Mouse (Mus musculus) lung, embryonic 15.5 days (tissue): ENCODE data around the gene Smarcd1. TPM values are rescaled to one million over a fixed set of nuclear protein-coding genes. Genes with fewer than 3 reads are reported as not detected.

Experiments used
- ATAC-seq: fragments of 200-750 bp; cut with Nextera tagmentation; 2 replicates; pipeline ENCODE4 v1.8.0; 2017; ENCODE audit warnings: moderate number of reproducible peaks, borderline replicate concordance; ENCODE audit not compliant: low FRiP score, low TSS enrichment; ENCODE audit errors: extremely low read depth
- H3K27ac ChIP-seq: fragments of 300-500 bp; sonication (generic); 2 replicates; pipeline ENCODE4 v1.5.1; 2015; ENCODE audit warnings: moderate library complexity, mild to moderate bottlenecking, inconsistent platforms
- H3K27me3 ChIP-seq: fragments of 300-500 bp; sonication (generic); 2 replicates; pipeline ENCODE4 v1.6.1; 2015; ENCODE audit warnings: inconsistent platforms
- H3K36me3 ChIP-seq: fragments of 300-500 bp; sonication (generic); 2 replicates; pipeline ENCODE4 v1.6.1; 2015; ENCODE audit warnings: inconsistent platforms
- H3K4me1 ChIP-seq: fragments of 300-500 bp; sonication (generic); 2 replicates; pipeline ENCODE4 v1.6.1; 2015; ENCODE audit warnings: inconsistent platforms
- H3K4me2 ChIP-seq: fragments of 300-500 bp; sonication (generic); 2 replicates; pipeline ENCODE4 v1.6.1; 2015; ENCODE audit warnings: inconsistent platforms, mild to moderate bottlenecking, moderate library complexity
- H3K4me3 ChIP-seq: fragments of 300-500 bp; sonication (generic); 2 replicates; pipeline ENCODE4 v1.5.1; 2015; ENCODE audit warnings: mild to moderate bottlenecking, inconsistent platforms
- H3K9ac ChIP-seq: fragments of 300-500 bp; sonication (generic); 2 replicates; pipeline ENCODE4 v1.6.1; 2015; ENCODE audit warnings: inconsistent platforms
- H3K9me3 ChIP-seq: fragments of 300-500 bp; sonication (generic); 2 replicates; pipeline ENCODE4 v1.6.1; 2016; ENCODE audit warnings: inconsistent platforms
- WGBS: fragments of 180-500 bp; shearing (Covaris S2); methylation state at CpG from one replicate; pipeline ENCODE4 v1.1.7; 2015; 5-methylcytosine and 5-hydroxymethylcytosine counted together
- polyA plus RNA-seq: library from polyadenylated mRNA; unstranded; fragments of >200 nt; fragmentation: Nextera tagmentation; extraction: Ambion mirVana; gene quantifications from 2 replicates; pipeline ENCODE4 v1.2.1, GENCODE M21; 2015

Gene Smarcd1
- polyA plus RNA-seq, 1 experiment from 2014 or later, result 41.1 TPM

GRCm38 (mm10) chr15:99669392-99669791, 32.5 kb upstream of the Smarcd1 start:
- Histone ChIP-seq H3K9ac (no peak overlapping the region), H3K9me3 (no peaks in the 10 kb centered on the region), H3K27ac (no peak overlapping the region), H3K4me1 (peaks cover 20% of the 10 kb centered on the region), H3K4me3 (no peak overlapping the region), H3K4me2 (no peak overlapping the region), H3K36me3 (no peaks in the 10 kb centered on the region), H3K27me3 (peaks cover 80% of the 10 kb centered on the region)
- 10% methylated on average over 1 of the region's 1 CpGs for WGBS
- no peak for ATAC-seq

- peak within 1 kb of the TSS; percentile 51 for H3K4me3 ChIP-seq
- H3K27ac ChIP-seq, result no peak within 1 kb of the TSS
- peaks cover 13% of the 10 kb centered on the region for H3K4me1 ChIP-seq
- ATAC-seq, result peak; percentile 58; the same call in 1 of the 2 replicates
- peak within 1 kb of the TSS; percentile 98 for H3K4me2 ChIP-seq
- H3K36me3 ChIP-seq, result no peaks in the 10 kb centered on the region
- H3K9me3 ChIP-seq, result no peaks in the 10 kb centered on the region
- WGBS, result 1% methylated on average over 51 of the region's 74 CpGs
- H3K9ac ChIP-seq, result peak within 1 kb of the TSS; percentile 34
- peaks cover 71% of the 10 kb centered on the region for H3K27me3 ChIP-seq
These were observed 31.6 kb upstream of the Smarcd1 start, which contains the start of gene Asic1 for GRCm38 (mm10) chr15:99670154-99670821. TSS of gene Asic1 (plus strand) at chr15:99670368.

- 8% methylated on average over 17 of the region's 17 CpGs for WGBS
- H3K4me1 ChIP-seq, result peaks cover 13% of the 10 kb centered on the region
- peak overlapping the region; percentile 51 for H3K4me3 ChIP-seq
- H3K4me2 ChIP-seq, result peak overlapping the region; percentile 98
- no peak for ATAC-seq
- H3K9me3 ChIP-seq, result no peaks in the 10 kb centered on the region
- H3K36me3 ChIP-seq, result no peaks in the 10 kb centered on the region
- no peak overlapping the region for H3K27ac ChIP-seq
- peaks cover 62% of the 10 kb centered on the region for H3K27me3 ChIP-seq
- H3K9ac ChIP-seq, result peak overlapping the region; percentile 34
These were observed 30.8 kb upstream of the Smarcd1 start for GRCm38 (mm10) chr15:99670964-99671670.

- peak overlapping the region; percentile 8; the same call in 1 of the 2 replicates for H3K4me2 ChIP-seq
- no peaks in the 10 kb centered on the region for H3K9me3 ChIP-seq
- H3K27me3 ChIP-seq, result peaks cover 56% of the 10 kb centered on the region
- H3K36me3 ChIP-seq, result no peaks in the 10 kb centered on the region
- no peak overlapping the region for H3K4me3 ChIP-seq
- 61% methylated on average over 14 of the region's 14 CpGs for WGBS
- no peak overlapping the region for H3K9ac ChIP-seq
- no peak overlapping the region for H3K27ac ChIP-seq
- H3K4me1 ChIP-seq, result peaks cover 13% of the 10 kb centered on the region
- no peak for ATAC-seq
These were observed 30.1 kb upstream of the Smarcd1 start for GRCm38 (mm10) chr15:99671783-99672182.

GRCm38 (mm10) chr15:99674866-99675265, 27.1 kb upstream of the Smarcd1 start:
- H3K27ac ChIP-seq, result no peak overlapping the region
- no peaks in the 10 kb centered on the region for H3K9me3 ChIP-seq
- no peak overlapping the region for H3K4me2 ChIP-seq
- peaks cover 45% of the 10 kb centered on the region for H3K27me3 ChIP-seq
- no peak for ATAC-seq
- H3K4me3 ChIP-seq, result no peak overlapping the region
- H3K4me1 ChIP-seq, result peaks cover 26% of the 10 kb centered on the region
- no peak overlapping the region for H3K9ac ChIP-seq
- H3K36me3 ChIP-seq, result no peaks in the 10 kb centered on the region
- 82% methylated on average over 3 of the region's 3 CpGs for WGBS

- peaks cover 23% of the 10 kb centered on the region for H3K27me3 ChIP-seq
- no peak overlapping the region for H3K4me2 ChIP-seq
- peaks cover 13% of the 10 kb centered on the region for H3K4me1 ChIP-seq
- WGBS, result 31% methylated on average over 8 of the region's 8 CpGs
- no peaks in the 10 kb centered on the region for H3K9me3 ChIP-seq
- no peaks in the 10 kb centered on the region for H3K36me3 ChIP-seq
- no peak overlapping the region for H3K4me3 ChIP-seq
- H3K27ac ChIP-seq, result no peak overlapping the region
- ATAC-seq, result peak; percentile 32; the same call in 1 of the 2 replicates
- no peak overlapping the region for H3K9ac ChIP-seq
These were observed 24.8 kb upstream of the Smarcd1 start for GRCm38 (mm10) chr15:99677089-99677488.

GRCm38 (mm10) chr15:99678063-99678800, 23.7 kb upstream of the Smarcd1 start:
- Histone ChIP-seq H3K4me2 (no peak overlapping the region), H3K9ac (no peak overlapping the region), H3K4me3 (no peak overlapping the region), H3K36me3 (no peaks in the 10 kb centered on the region), H3K27ac (no peak overlapping the region), H3K4me1 (peaks cover 13% of the 10 kb centered on the region), H3K9me3 (no peaks in the 10 kb centered on the region), H3K27me3 (peaks cover 11% of the 10 kb centered on the region)
- WGBS, result 13% methylated on average over 13 of the region's 13 CpGs
- ATAC-seq, result 0 out of 2 replicates have a peak, but pooled peaks have one; percentile 44

- 51% methylated on average over 7 of the region's 7 CpGs for WGBS
These were observed 22.9 kb upstream of the Smarcd1 start for GRCm38 (mm10) chr15:99679008-99679407.

GRCm38 (mm10) chr15:99682880-99683279, 19.0 kb upstream of the Smarcd1 start:
- Histone ChIP-seq H3K4me2 (no peak overlapping the region), H3K4me1 (peaks cover 8% of the 10 kb centered on the region; the same call in 1 of the 2 replicates), H3K4me3 (no peak overlapping the region), H3K27ac (no peak overlapping the region), H3K27me3 (peaks cover 4% of the 10 kb centered on the region; the same call in 1 of the 2 replicates), H3K36me3 (no peaks in the 10 kb centered on the region), H3K9ac (no peak overlapping the region), H3K9me3 (no peaks in the 10 kb centered on the region)
- WGBS, result 91% methylated on average over 7 of the region's 7 CpGs
- ATAC-seq, result no peak

More at GRCm38 (mm10) chr15:99679008-99679407, 22.9 kb upstream of the Smarcd1 start:
- Histone ChIP-seq H3K9ac (no peak overlapping the region), H3K36me3 (no peaks in the 10 kb centered on the region), H3K4me2 (no peak overlapping the region), H3K27ac (no peak overlapping the region), H3K4me3 (no peak overlapping the region), H3K9me3 (no peaks in the 10 kb centered on the region), H3K27me3 (peaks cover 4% of the 10 kb centered on the region; the same call in 1 of the 2 replicates), H3K4me1 (peaks cover 13% of the 10 kb centered on the region)
- no peak for ATAC-seq

- H3K4me2 ChIP-seq, result no peak overlapping the region
- no peaks in the 10 kb centered on the region for H3K9me3 ChIP-seq
- H3K36me3 ChIP-seq, result no peaks in the 10 kb centered on the region
- no peak overlapping the region for H3K9ac ChIP-seq
- no peak for ATAC-seq
- H3K27ac ChIP-seq, result no peak overlapping the region
- no peaks in the 10 kb centered on the region; the same call in 1 of the 2 replicates for H3K27me3 ChIP-seq
- no peak overlapping the region for H3K4me3 ChIP-seq
- 90% methylated on average over 5 of the region's 5 CpGs for WGBS
- no peaks in the 10 kb centered on the region for H3K4me1 ChIP-seq
These were observed 17.8 kb upstream of the Smarcd1 start for GRCm38 (mm10) chr15:99684156-99684555.

- WGBS, result 2% methylated on average over 4 of the region's 4 CpGs
- peak; percentile 23; the same call in 1 of the 2 replicates for ATAC-seq
- Histone ChIP-seq H3K9me3 (no peaks in the 10 kb centered on the region), H3K36me3 (no peaks in the 10 kb centered on the region), H3K27ac (no peak overlapping the region), H3K9ac (no peak overlapping the region), H3K4me3 (no peak overlapping the region), H3K4me2 (no peak overlapping the region), H3K27me3 (peaks cover 17% of the 10 kb centered on the region; the same call in 1 of the 2 replicates), H3K4me1 (no peaks in the 10 kb centered on the region)
These were observed 13.2 kb upstream of the Smarcd1 start for GRCm38 (mm10) chr15:99688712-99689111.
